Mouse (Mus musculus) bone marrow, adult 2 months (tissue): ENCODE measurements at regions not wholly inside any gene's neighbourhood (a gene's known extent, or its start where the extent isn't known, plus 50 kb on each side); places are given as distances from the start of the nearest gene placed in this dataset.

Source experiments
- CTCF ChIP-seq: fragments of 200-500 bp; IDR thresholded peaks from 2 replicates; pipeline ENCODE4 v1.5.1; 2011; ENCODE audit warnings: low read length, control low read depth; ENCODE audit not compliant: control insufficient read depth, insufficient read depth
- POLR2A ChIP-seq: fragments of 200-500 bp; IDR thresholded peaks from 2 replicates; pipeline ENCODE4 v1.6.1; 2011; ENCODE audit warnings: low read depth, mild to moderate bottlenecking, control low read depth, low read length, borderline replicate concordance; ENCODE audit not compliant: control insufficient read depth

DNA sequence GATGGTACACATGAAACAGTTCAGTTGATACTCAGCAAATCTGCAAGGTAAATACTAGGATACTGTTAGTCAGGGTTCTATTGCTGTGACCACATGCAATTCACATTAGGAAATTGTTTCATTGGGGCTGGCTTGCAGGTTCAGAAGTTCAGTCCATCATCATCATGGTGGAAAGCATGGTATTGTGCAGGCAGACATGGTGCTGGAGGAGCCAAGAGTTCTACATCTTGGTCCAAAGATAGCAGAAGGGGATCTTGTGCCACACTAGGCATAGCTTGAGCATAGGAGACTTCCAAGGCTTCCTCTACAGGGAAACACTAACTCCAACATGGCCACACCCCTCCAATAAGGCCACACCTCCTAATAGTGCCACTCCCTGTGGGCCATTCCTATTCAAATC is 99.1 kb downstream of the Ier5 start:
- TF ChIP-seq CTCF, result no peak
- no peak for TF ChIP-seq POLR2A
